37 mouse cellular contexts compared by ENCODE assay signal in the genomic region with DNA sequence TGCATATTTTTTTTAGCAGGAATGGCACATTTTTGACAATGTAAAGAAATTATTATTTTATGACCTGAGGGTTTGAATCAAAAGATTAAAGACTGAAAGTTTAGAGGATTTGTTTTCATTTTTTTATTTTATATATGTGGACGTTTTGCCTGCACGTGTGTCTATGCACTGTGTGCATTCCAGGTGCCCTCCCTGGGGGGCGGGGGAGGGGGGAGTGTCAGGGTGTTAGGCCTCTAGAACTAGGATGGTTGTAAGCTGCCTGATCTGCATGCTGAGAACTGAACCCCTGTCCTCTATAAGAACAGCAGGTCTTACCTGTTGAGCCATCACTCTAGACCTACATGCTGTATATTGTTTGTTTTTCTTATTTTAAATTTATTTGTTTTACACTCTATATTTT. TPM values are rescaled to one million over a fixed set of nuclear protein-coding genes. Genes with fewer than 3 reads are reported as not detected.
"Had no signal": no experiment of that assay in that cellular context is flagged by ENCODE, and none has a peak within 500 bp of the region (broad histone marks: within the 10 kb centered on the region; RNA-seq: fewer than 3 reads in every experiment).

No protein-coding gene starts in this region.

- H3K4me2 ChIP-seq: limb, embryonic 12.5 days; limb, embryonic 13.5 days; limb, embryonic 15.5 days; liver, embryonic 11.5 days; liver, embryonic 12.5 days; liver, embryonic 13.5 days; liver, embryonic 15.5 days; lung, embryonic 14.5 days; lung, embryonic 15.5 days; midbrain, embryonic 11.5 days; midbrain, embryonic 12.5 days; midbrain, embryonic 13.5 days; midbrain, embryonic 15.5 days; neural tube, embryonic 12.5 days; neural tube, embryonic 13.5 days had no signal

- H3K4me3 ChIP-seq: limb, embryonic 10.5 days; limb, embryonic 12.5 days; limb, embryonic 13.5 days; limb, embryonic 15.5 days; liver, embryonic 12.5 days; liver, embryonic 13.5 days; liver, embryonic 15.5 days; lung, embryonic 15.5 days; megakaryocyte, embryonic 14.5 days; midbrain, embryonic 10.5 days; midbrain, embryonic 12.5 days; midbrain, embryonic 13.5 days; midbrain, embryonic 15.5 days; myocyte; neural tube, embryonic 12.5 days; neural tube, embryonic 13.5 days had no signal

- H3K9ac ChIP-seq: limb, embryonic 12.5 days; limb, embryonic 13.5 days; limb, embryonic 15.5 days; liver, embryonic 12.5 days; liver, embryonic 13.5 days; liver, embryonic 14.5 days; liver, embryonic 15.5 days; liver, postnatal 0 days; lung, embryonic 14.5 days; lung, embryonic 15.5 days; midbrain, embryonic 12.5 days; midbrain, embryonic 13.5 days; midbrain, embryonic 15.5 days; neural tube, embryonic 12.5 days had no signal

- H3K27me3 ChIP-seq: limb, embryonic 12.5 days; limb, embryonic 13.5 days; limb, embryonic 15.5 days; liver, embryonic 12.5 days; lung, embryonic 15.5 days; megakaryocyte, embryonic 14.5 days; midbrain, embryonic 12.5 days; midbrain, embryonic 13.5 days; midbrain, embryonic 15.5 days; neural tube, embryonic 12.5 days; neural tube, embryonic 13.5 days had no signal

- H3K9me3 ChIP-seq: limb, embryonic 10.5 days; limb, embryonic 12.5 days; limb, embryonic 13.5 days; limb, embryonic 15.5 days; liver, embryonic 12.5 days; liver, embryonic 13.5 days; liver, embryonic 15.5 days; lung, embryonic 15.5 days; megakaryocyte, embryonic 14.5 days; midbrain, embryonic 10.5 days; midbrain, embryonic 12.5 days; midbrain, embryonic 13.5 days; midbrain, embryonic 15.5 days; neural tube, embryonic 12.5 days; neural tube, embryonic 13.5 days had no signal

- H3K27ac ChIP-seq: limb, embryonic 10.5 days; limb, embryonic 12.5 days; limb, embryonic 13.5 days; limb, embryonic 15.5 days; liver, embryonic 12.5 days; liver, embryonic 13.5 days; liver, embryonic 14.5 days; liver, embryonic 15.5 days; lung, embryonic 15.5 days; macrophage; midbrain, embryonic 10.5 days; midbrain, embryonic 12.5 days; midbrain, embryonic 13.5 days; midbrain, embryonic 15.5 days; neural tube, embryonic 12.5 days had no signal

- DNase-seq: left cerebral cortex, postnatal 4 days; liver; liver, embryonic 13.5 days; liver, postnatal 0 days; lung, adult 18-20 months; lung, adult 2 months; lung, embryonic 14.5 days; lung, postnatal 10 days; lung, postnatal 14 days; lung, postnatal 36 days; lung, postnatal 4 days; midbrain, embryonic 14.5 days had no signal

- H3K36me3 ChIP-seq: midbrain, embryonic 15.5 days had no signal

- ATAC-seq: liver, embryonic 12.5 days; liver, postnatal 0 days; lung, postnatal 0 days; midbrain, embryonic 13.5 days; midbrain, embryonic 15.5 days; midbrain, embryonic 16.5 days had no signal

RNA-seq across cellular contexts. Expression of gene Gm17324, which starts 36.1 kb away (rescaled TPM):
- total RNA-seq: megakaryocyte progenitor cell, adult 5-6 weeks; megakaryocyte, adult 5-6 weeks; megakaryocyte-erythroid progenitor cell, adult 5-6 weeks; monocyte, adult 5-6 weeks had no signal
- polyA plus RNA-seq: lung, adult 2 months; macrophage had no signal
